Mouse (Mus musculus) liver, postnatal 0 days (tissue): Measurements from ENCODE around the gene Mrvi1.

Experiments used
- CTCF ChIP-seq: sonication (generic); IDR thresholded peaks from 2 replicates; pipeline ENCODE4 v1.5.1; 2016; ENCODE audit warnings: antibody characterized with exemption, low read depth
- EP300 ChIP-seq: IDR thresholded peaks from 2 replicates; pipeline ENCODE4 v1.6.1; 2016; ENCODE audit warnings: antibody characterized with exemption, low read depth, mild to moderate bottlenecking

- no peak for TF ChIP-seq CTCF
- TF ChIP-seq EP300, result no peak
These were observed 128.7 kb downstream of the Mrvi1 start for GRCm38 (mm10) chr7:110853611-110854010.
